Mouse (Mus musculus) megakaryocyte, embryonic 14.5 days (primary cell): Measurements from ENCODE around the gene Hdac4.

Experiments
- FLI1 ChIP-seq: IDR thresholded peaks from 2 replicates; pipeline ENCODE4 v1.6.1; 2012; ENCODE audit warnings: low read length, inconsistent platforms, mixed read lengths
- GATA1 ChIP-seq: IDR thresholded peaks from 3 replicates; pipeline ENCODE4 v1.6.1; 2012; ENCODE audit warnings: mixed read lengths, low read length, inconsistent platforms, borderline replicate concordance

DNA sequence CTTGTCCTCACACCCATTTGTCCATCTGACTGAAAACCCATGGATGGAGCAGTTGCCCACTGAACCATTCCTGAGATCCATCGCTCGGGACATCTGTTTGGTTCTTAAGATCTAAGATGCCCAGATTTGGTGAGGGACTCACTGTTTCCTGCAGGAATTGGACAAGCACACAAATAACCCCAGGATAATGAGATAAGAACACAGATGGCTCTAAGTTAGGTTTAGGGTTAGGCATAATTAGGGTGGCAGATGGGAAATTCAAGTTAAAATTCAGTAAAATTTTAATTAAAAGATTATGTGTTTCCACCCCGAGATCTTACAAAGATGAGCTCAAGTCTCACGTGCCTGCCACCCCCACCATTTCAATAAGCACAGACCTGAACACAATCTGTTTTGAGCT lies 44.6 kb upstream of the Hdac4 start:
- TF ChIP-seq GATA1 (no peak), FLI1 (no peak)
